Mouse (Mus musculus) midbrain, embryonic 10.5 days (tissue): ENCODE data around the gene Cdk2ap1. TPM values are rescaled to one million over a fixed set of nuclear protein-coding genes. Genes with fewer than 3 reads are reported as not detected.
"Not testable (repeated sequence)": the region's sequence is repeated elsewhere in the genome, so short reads cannot be mapped to it uniquely, and the experiment has no call there.

Experiments
- DNase-seq: peaks from one replicate; pipeline ENCODE4 v3.0.0-alpha.2; 2017; ENCODE audit warnings: low spot score
- H3K27ac ChIP-seq: fragments of 300-500 bp; sonication (generic); replicated peaks from 2 replicates; pipeline ENCODE4 v1.5.1; 2016; ENCODE audit warnings: mild to moderate bottlenecking
- H3K27me3 ChIP-seq: fragments of 300-500 bp; sonication (generic); 2 replicates; pipeline ENCODE4 v1.6.1; 2016; ENCODE audit warnings: low read depth, mild to moderate bottlenecking; ENCODE audit not compliant: poor library complexity, severe bottlenecking
- H3K36me3 ChIP-seq: fragments of 300-500 bp; sonication (generic); 2 replicates; pipeline ENCODE4 v1.6.1; 2016; ENCODE audit warnings: mild to moderate bottlenecking, moderate library complexity
- H3K4me1 ChIP-seq: fragments of 300-500 bp; sonication (generic); 2 replicates; pipeline ENCODE4 v1.6.1; 2016
- H3K4me3 ChIP-seq: fragments of 300-500 bp; sonication (generic); 2 replicates; pipeline ENCODE4 v1.5.1; 2016; ENCODE audit warnings: mild to moderate bottlenecking, moderate library complexity
- H3K9me3 ChIP-seq: fragments of 300-500 bp; sonication (generic); replicated peaks from 2 replicates; pipeline ENCODE4 v1.6.1; 2016; ENCODE audit warnings: mild to moderate bottlenecking
- WGBS: fragments of 180-500 bp; shearing (Covaris S2); methylation state at CpG from one replicate; pipeline ENCODE4 v1.1.7; 2016; 5-methylcytosine and 5-hydroxymethylcytosine counted together
- polyA plus RNA-seq: library from polyadenylated mRNA; unstranded; fragments of >200 nt; fragmentation: Nextera tagmentation; extraction: Ambion mirVana; gene quantifications from 2 replicates; pipeline ENCODE4 v1.2.1, GENCODE M21; 2016

The Cdk2ap1 gene
- polyA plus RNA-seq: 61.6 and 64.3 TPM in 2 replicates

GRCm38 (mm10) chr5:124362982-124363381 is at the start of gene Cdk2ap1:
TSS of gene Cdk2ap1 (minus strand) at chr5:124363082.
- H3K36me3 ChIP-seq: peaks cover 10% of the 10 kb centered on the region; the same call in 1 of the 2 replicates
- H3K9me3 ChIP-seq, H3K4me3 ChIP-seq, H3K27me3 ChIP-seq, H3K4me1 ChIP-seq, H3K27ac ChIP-seq, DNase-seq: not testable (repeated sequence)
- 90% methylated on average over 5 of the region's 5 CpGs for WGBS

DNA sequence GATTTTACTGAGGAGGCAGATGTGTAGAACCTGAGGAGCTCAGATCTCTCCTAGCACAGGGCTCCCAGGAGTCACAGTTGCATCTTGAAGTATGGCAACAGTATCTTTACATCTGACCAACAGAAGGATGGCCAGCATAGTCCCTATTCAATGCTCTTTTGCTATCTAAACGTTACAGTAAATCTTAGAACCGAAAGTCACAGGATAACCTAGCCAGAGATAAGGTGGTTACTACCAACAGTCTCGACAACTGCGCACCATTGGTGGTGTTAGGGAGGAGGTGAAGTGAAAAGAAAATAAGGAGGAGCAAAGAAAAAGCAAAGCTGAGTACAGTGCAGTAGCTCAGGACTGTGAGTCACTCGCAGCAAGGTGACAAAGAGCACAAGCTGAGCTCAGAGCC is 49.3 kb upstream of the Cdk2ap1 start:
- no peaks in the 10 kb centered on the region for H3K9me3 ChIP-seq
- no peaks in the 10 kb centered on the region for H3K27me3 ChIP-seq
- DNase-seq: no peak
- no peak overlapping the region for H3K27ac ChIP-seq
- H3K36me3 ChIP-seq: peaks cover 80% of the 10 kb centered on the region
- WGBS: 94% methylated on average over 5 of the region's 5 CpGs
- no peaks in the 10 kb centered on the region for H3K4me1 ChIP-seq
- no peak overlapping the region for H3K4me3 ChIP-seq

DNA sequence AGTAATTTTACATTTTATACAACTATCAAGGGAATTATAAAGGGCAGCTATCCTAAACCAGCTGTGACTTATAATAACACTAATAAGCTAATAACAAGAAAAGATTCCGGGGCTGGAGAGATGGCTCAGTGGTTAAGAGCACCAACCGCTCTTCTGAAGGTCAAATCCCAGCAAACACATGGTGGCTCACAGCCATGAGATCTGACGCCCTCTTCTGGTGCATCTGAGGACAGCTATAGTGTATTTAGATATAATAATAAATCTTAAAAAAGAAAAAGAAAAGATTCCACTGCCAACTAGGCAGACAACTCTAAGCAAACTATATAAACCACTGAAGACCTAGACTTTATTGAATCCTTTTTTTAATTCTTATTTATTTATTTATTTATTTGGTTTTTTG is 47.9 kb upstream of the Cdk2ap1 start:
- H3K9me3 ChIP-seq: no peaks in the 10 kb centered on the region
- no peaks in the 10 kb centered on the region for H3K4me1 ChIP-seq
- peaks cover 93% of the 10 kb centered on the region for H3K36me3 ChIP-seq
- WGBS: 89% methylated on average over 3 of the region's 3 CpGs
- no peak overlapping the region for H3K4me3 ChIP-seq
- no peak overlapping the region for H3K27ac ChIP-seq
- no peaks in the 10 kb centered on the region for H3K27me3 ChIP-seq
- no peak for DNase-seq

- Histone ChIP-seq H3K36me3 (peaks cover 100% of the 10 kb centered on the region), H3K27me3 (no peaks in the 10 kb centered on the region), H3K9me3 (no peaks in the 10 kb centered on the region), H3K4me1 (no peaks in the 10 kb centered on the region), H3K4me3 (no peak overlapping the region), H3K27ac (no peak overlapping the region)
- 92% methylated on average over 7 of the region's 7 CpGs for WGBS
- DNase-seq: no peak
Measured at GRCm38 (mm10) chr5:124393726-124394125, 30.8 kb upstream of the Cdk2ap1 start.

DNA sequence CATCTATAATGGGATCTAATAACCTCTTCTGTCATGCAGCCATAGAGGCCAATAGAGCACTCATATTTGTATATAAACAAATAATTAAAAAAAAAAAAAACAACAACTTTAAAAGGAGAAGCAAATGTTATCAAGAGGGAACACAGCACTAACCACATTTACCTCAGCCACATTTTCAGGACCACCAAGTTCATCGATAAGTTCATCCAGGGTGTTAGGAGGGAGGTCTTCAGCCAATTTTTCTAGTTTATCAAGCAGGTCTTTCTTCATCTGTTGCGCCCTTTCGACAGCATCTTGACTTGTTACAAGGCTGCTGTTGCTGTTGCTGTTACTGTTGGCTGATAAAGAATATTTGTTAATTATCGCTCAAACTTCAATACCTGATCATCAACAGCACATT is 29.5 kb upstream of the Cdk2ap1 start:
- no peak overlapping the region for H3K27ac ChIP-seq
- H3K36me3 ChIP-seq: peaks cover 100% of the 10 kb centered on the region
- H3K4me3 ChIP-seq: no peak overlapping the region
- H3K27me3 ChIP-seq: no peaks in the 10 kb centered on the region
- no peaks in the 10 kb centered on the region for H3K4me1 ChIP-seq
- no peak for DNase-seq
- WGBS: 96% methylated on average over 4 of the region's 4 CpGs
- no peaks in the 10 kb centered on the region for H3K9me3 ChIP-seq

DNA sequence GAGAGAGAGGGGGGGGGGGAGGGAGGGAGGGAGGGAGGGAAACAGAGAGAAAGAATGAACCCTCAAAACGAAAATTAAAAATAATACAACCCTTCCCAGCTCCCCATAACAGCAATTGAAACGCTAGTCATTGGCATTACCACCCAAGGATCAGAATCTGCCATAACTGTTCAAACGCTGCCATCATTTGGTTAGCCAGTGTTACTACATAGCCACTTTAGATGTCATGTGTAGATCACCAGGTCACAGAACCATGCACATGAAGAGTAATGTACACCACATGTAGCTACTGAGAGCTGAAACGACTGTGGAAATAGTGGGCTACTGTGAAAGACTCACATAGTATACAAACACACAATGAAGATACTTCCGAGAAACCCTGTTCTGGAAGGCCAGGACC is 25.1 kb upstream of the Cdk2ap1 start:
- H3K4me3 ChIP-seq: no peak overlapping the region
- no peak for DNase-seq
- H3K27me3 ChIP-seq: no peaks in the 10 kb centered on the region
- H3K36me3 ChIP-seq: peaks cover 98% of the 10 kb centered on the region
- WGBS: 92% methylated on average over 5 of the region's 5 CpGs
- no peaks in the 10 kb centered on the region for H3K9me3 ChIP-seq
- H3K27ac ChIP-seq: no peak overlapping the region
- no peaks in the 10 kb centered on the region for H3K4me1 ChIP-seq

DNA sequence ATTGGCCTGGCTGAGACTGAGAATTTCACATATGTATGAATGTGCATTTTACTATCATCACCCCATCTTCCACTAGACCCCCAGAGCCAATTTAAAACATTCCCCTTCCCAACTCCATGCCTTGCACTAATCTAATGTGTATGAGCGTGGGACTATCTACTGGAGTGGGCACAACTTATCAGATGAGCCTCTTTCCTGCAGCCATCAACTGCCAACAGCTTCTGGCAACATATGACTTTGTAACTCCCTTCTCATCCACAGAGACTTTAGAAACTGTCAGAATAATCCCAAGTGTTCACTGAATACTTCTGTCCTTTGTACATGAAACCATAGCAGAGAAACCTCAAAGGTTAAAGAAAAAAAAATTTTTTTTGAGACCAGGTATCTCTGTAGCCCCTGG is 17.2 kb upstream of the Cdk2ap1 start:
- Histone ChIP-seq H3K4me1 (no peaks in the 10 kb centered on the region), H3K36me3 (peaks cover 97% of the 10 kb centered on the region), H3K27ac (no peak overlapping the region), H3K9me3 (no peaks in the 10 kb centered on the region), H3K4me3 (no peak overlapping the region), H3K27me3 (no peaks in the 10 kb centered on the region)
- whole genome bisulfite sequencing: 97% methylated on average over 1 of the region's 1 CpGs
- no peak for DNase-seq

DNA sequence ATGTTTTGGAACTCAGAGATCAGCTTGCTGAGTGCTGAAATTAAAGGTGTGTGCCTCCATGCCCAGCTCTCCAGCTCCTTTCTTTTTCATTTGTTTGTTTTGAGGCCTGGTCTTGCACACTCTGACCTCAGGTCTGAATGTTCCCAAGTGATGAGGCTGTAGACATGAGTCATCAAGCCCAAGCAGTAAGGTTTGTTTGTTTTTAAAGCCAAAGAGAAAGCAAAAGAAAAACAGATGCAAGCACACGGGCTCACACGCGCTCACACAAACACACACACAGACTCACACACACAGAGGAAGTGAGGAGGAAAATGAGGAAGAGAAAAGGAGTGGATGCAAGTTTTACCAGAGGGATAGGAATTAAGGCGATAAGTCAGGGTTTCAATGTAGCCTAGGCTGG is 14.3 kb upstream of the Cdk2ap1 start:
- no peaks in the 10 kb centered on the region for H3K27me3 ChIP-seq
- H3K4me1 ChIP-seq: no peaks in the 10 kb centered on the region
- no peak overlapping the region for H3K4me3 ChIP-seq
- peaks cover 97% of the 10 kb centered on the region for H3K36me3 ChIP-seq
- no peaks in the 10 kb centered on the region for H3K9me3 ChIP-seq
- H3K27ac ChIP-seq: no peak overlapping the region
- 81% methylated on average over 4 of the region's 4 CpGs for WGBS
- no peak for DNase-seq

- 95% methylated on average over 1 of the region's 1 CpGs for WGBS
- H3K36me3 ChIP-seq: peaks cover 97% of the 10 kb centered on the region
Measured at GRCm38 (mm10) chr5:124376401-124376800, 13.5 kb upstream of the Cdk2ap1 start.

DNA sequence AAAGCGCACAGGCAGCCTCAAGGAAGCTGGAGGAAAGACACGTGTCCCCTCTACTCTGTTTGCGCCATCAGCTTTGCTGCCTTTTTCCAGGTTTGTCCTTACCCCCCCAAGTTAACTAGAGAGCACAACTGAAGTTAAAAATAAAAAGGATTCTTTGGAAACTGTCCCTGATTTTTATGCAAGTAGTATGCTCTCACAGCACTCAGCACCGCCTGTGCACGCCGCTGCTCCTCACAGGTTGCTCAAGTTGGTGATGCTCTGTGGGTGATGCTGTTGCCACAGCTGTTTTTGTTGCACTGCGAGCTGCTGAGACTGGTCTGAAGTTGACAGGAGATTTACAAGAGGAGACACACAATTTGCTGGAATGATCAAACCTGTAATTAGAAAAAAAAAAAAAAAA is 11.4 kb upstream of the Cdk2ap1 start:
- H3K36me3 ChIP-seq: peaks cover 97% of the 10 kb centered on the region
- WGBS: 98% methylated on average over 7 of the region's 7 CpGs

More at GRCm38 (mm10) chr5:124376401-124376800, 13.5 kb upstream of the Cdk2ap1 start:
- Histone ChIP-seq H3K27me3 (no peaks in the 10 kb centered on the region), H3K4me3 (no peak overlapping the region), H3K27ac (no peak overlapping the region), H3K9me3 (no peaks in the 10 kb centered on the region), H3K4me1 (no peaks in the 10 kb centered on the region)
- DNase-seq: no peak

DNA sequence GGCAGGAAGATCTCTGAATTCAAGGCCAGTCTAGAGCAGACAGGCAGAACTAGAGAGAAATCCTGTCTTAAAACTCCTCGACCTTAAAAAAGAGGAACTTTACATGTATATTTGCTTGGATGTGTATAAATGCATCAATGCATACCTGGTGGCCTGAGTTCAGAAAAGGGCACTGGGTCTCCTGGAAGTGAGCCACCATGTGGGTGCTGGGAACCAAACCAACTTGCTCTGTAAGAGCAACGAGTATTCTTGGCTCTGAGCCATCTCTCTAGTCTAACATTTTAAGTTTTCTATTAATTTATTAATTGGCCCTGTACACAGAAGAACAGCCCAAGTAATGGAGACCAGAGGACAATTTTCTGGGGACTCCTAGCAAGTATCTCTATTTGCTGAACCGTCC is 3.8 kb upstream of the Cdk2ap1 start:
- Histone ChIP-seq H3K27ac (no peak overlapping the region), H3K27me3 (no peaks in the 10 kb centered on the region), H3K4me3 (no peak overlapping the region), H3K9me3 (no peaks in the 10 kb centered on the region), H3K36me3 (peaks cover 48% of the 10 kb centered on the region), H3K4me1 (no peaks in the 10 kb centered on the region)
- DNase-seq: no peak
- 90% methylated on average over 3 of the region's 3 CpGs for WGBS

More for the DNA sequence above, 11.4 kb upstream of the Cdk2ap1 start:
- Histone ChIP-seq H3K9me3 (no peaks in the 10 kb centered on the region), H3K27ac (no peak overlapping the region), H3K27me3 (no peaks in the 10 kb centered on the region), H3K4me1 (no peaks in the 10 kb centered on the region), H3K4me3 (no peak overlapping the region)
- DNase-seq: no peak

- 97% methylated on average over 2 of the region's 2 CpGs for WGBS
- Histone ChIP-seq H3K4me1 (no peaks in the 10 kb centered on the region), H3K9me3 (no peaks in the 10 kb centered on the region), H3K4me3 (no peak overlapping the region), H3K27ac (no peak overlapping the region), H3K27me3 (no peaks in the 10 kb centered on the region), H3K36me3 (peaks cover 38% of the 10 kb centered on the region)
- DNase-seq: no peak
Measured at GRCm38 (mm10) chr5:124365754-124366153, 2.9 kb upstream of the Cdk2ap1 start.

DNA sequence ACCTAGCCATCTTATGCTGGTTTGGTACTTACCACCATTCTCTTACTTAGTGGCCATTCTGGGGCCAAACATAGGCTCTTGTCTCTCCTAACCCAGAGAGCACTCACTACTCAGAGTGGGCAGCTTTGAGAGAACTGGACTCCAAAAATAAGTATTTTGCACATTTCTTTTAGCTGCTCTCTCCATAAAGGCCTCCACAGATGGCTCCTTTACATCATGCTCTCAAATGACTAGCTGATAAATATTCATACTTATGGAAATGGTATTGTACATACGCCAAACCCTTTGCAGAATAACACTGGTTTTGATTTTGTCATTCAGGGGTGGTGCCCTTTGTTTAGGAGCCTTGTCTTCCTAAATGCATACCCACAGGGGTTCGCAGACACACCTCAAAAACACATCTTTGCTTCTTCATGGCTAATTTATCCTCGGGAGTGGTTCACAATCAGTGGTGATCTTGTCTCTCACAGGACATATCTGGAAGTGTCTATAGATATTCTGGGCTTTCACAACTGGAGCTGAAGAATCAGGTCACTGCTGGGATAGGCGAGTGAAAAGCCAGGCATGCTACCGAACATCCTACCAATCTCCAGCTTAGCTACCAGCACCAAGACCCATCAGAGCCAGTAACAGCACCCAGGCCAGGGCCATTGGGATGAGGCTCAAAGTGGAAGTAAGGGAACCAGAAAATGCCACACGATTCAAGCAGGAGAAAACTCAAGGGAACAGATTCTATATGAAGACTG is 1.5 kb upstream of the Cdk2ap1 start:
- no peak for DNase-seq
- no peaks in the 10 kb centered on the region for H3K27me3 ChIP-seq
- H3K4me1 ChIP-seq: no peaks in the 10 kb centered on the region
- peaks cover 24% of the 10 kb centered on the region for H3K36me3 ChIP-seq
- no peak overlapping the region for H3K27ac ChIP-seq
- H3K9me3 ChIP-seq: no peaks in the 10 kb centered on the region
- no peak overlapping the region for H3K4me3 ChIP-seq
- WGBS: 88% methylated on average over 6 of the region's 6 CpGs
